Mouse (Mus musculus) CH12.LX (cell line): Measurements from ENCODE around the gene Tnfaip6. TPM values are rescaled to one million over a fixed set of nuclear protein-coding genes. Genes with fewer than 3 reads are reported as not detected.
A peak's percentile ranks its signal among the peaks of the same experiment; 100 is the strongest.

Experiments used
- DNase-seq: peaks from one replicate; pipeline ENCODE4 v3.0.0-alpha.2; 2013; ENCODE audit errors: extremely low read depth
- H3K27ac ChIP-seq: 2 replicates; pipeline ENCODE4 v1.5.1; 2012; ENCODE audit warnings: low read depth, mild to moderate bottlenecking, control low read depth, moderate library complexity; ENCODE audit not compliant: insufficient read depth
- H3K27me3 ChIP-seq: replicated peaks from 2 replicates; pipeline ENCODE3; 2012; ENCODE audit warnings: inconsistent platforms
- H3K36me3 ChIP-seq, 2 experiments: replicated peaks in 1 of 2; 2 replicates each; pipeline versions ENCODE3 to v1.6.1; 2012; ENCODE audit warnings: inconsistent platforms in 1 of 2, low read length in 1 of 2, mild to moderate bottlenecking in 1 of 2, mixed read lengths in 1 of 2, moderate library complexity in 1 of 2; ENCODE audit not compliant: control insufficient read depth in 1 of 2, insufficient read depth in 1 of 2
- H3K4me1 ChIP-seq, 2 experiments: 2 replicates each; pipeline ENCODE4 v1.6.1; 2012; ENCODE audit warnings: inconsistent platforms in 1 of 2, moderate library complexity in 1 of 2; ENCODE audit not compliant: insufficient read depth in 2 of 2, control insufficient read depth in 1 of 2
- H3K4me2 ChIP-seq: 2 replicates; pipeline ENCODE4 v1.6.1; 2012; ENCODE audit warnings: low read depth, mild to moderate bottlenecking, control low read depth; ENCODE audit not compliant: poor library complexity, insufficient read depth, severe bottlenecking
- H3K4me3 ChIP-seq, 3 experiments: fragments of 150-350 bp in 1 of 3; sonication (generic) in 1 of 3; replicated peaks in 1 of 3; 2 replicates each; pipeline versions ENCODE3 to v1.5.1; 2011 to 2012; ENCODE audit warnings: low read depth in 2 of 3, low read length in 2 of 3, mild to moderate bottlenecking in 2 of 3, moderate library complexity in 2 of 3, control low read depth in 1 of 3, improper control_type of control experiment in 1 of 3, inconsistent platforms in 1 of 3, mixed read lengths in 1 of 3; ENCODE audit not compliant: poor library complexity in 1 of 3
- H3K79me2 ChIP-seq: replicated peaks from 2 replicates; pipeline ENCODE4 v1.6.1; 2012; ENCODE audit warnings: mild to moderate bottlenecking, moderate library complexity; ENCODE audit not compliant: control insufficient read depth, poor library complexity, insufficient read depth, severe bottlenecking; ENCODE audit errors: extremely low read depth
- H3K9ac ChIP-seq: 2 replicates; pipeline ENCODE4 v1.6.1; 2012; ENCODE audit warnings: low read depth, mild to moderate bottlenecking, control low read depth, moderate library complexity; ENCODE audit not compliant: insufficient read depth
- H3K9me3 ChIP-seq: replicated peaks from 2 replicates; pipeline ENCODE3; 2012; ENCODE audit warnings: low read length, inconsistent platforms, mixed read lengths
- BHLHE40 ChIP-seq: IDR thresholded peaks from 2 replicates; pipeline ENCODE4 v1.6.1; 2011; ENCODE audit warnings: mild to moderate bottlenecking, low read depth, low read length, improper control_type of control experiment
- CHD2 ChIP-seq: IDR thresholded peaks from 2 replicates; pipeline ENCODE4 v1.6.1; 2011; ENCODE audit warnings: low read length, improper control_type of control experiment
- CTCF ChIP-seq, 2 experiments: IDR thresholded peaks in 1 of 2; conservative IDR thresholded peaks in 1 of 2; 2 replicates each; pipeline ENCODE4 v1.5.1; 2011 to 2012; ENCODE audit warnings: low read depth in 2 of 2, low read length in 2 of 2, improper control_type of control experiment in 1 of 2, inconsistent platforms in 1 of 2, mild to moderate bottlenecking in 1 of 2, moderate library complexity in 1 of 2
- E2F4 ChIP-seq: IDR thresholded peaks from 2 replicates; pipeline ENCODE4 v1.6.1; 2011; ENCODE audit warnings: low read depth, low read length, improper control_type of control experiment; ENCODE audit not compliant: insufficient replicate concordance
- EP300 ChIP-seq: IDR thresholded peaks from 2 replicates; pipeline ENCODE4 v1.6.1; 2011; ENCODE audit warnings: low read length, improper control_type of control experiment
- GABPA ChIP-seq: IDR thresholded peaks from 2 replicates; pipeline ENCODE4 v1.6.1; 2012; ENCODE audit warnings: low read depth, low read length, improper control_type of control experiment, inconsistent platforms; ENCODE audit not compliant: insufficient replicate concordance
- HCFC1 ChIP-seq: IDR thresholded peaks from 2 replicates; pipeline ENCODE4 v1.6.1; 2012; ENCODE audit warnings: low read depth, mild to moderate bottlenecking, inconsistent platforms, low read length, improper control_type of control experiment
- IRF4 ChIP-seq: IDR thresholded peaks from 2 replicates; pipeline ENCODE4 v1.6.1; 2014; ENCODE audit warnings: low read depth, mild to moderate bottlenecking, inconsistent platforms, low read length, improper control_type of control experiment
- JUN ChIP-seq: IDR thresholded peaks from 2 replicates; pipeline ENCODE4 v1.6.1; 2011; ENCODE audit warnings: low read depth, mild to moderate bottlenecking, low read length, improper control_type of control experiment, moderate library complexity; ENCODE audit not compliant: insufficient read depth
- JUND ChIP-seq: conservative IDR thresholded peaks from 2 replicates; pipeline ENCODE4 v1.6.1; 2011; ENCODE audit warnings: low read depth, low read length, improper control_type of control experiment
- MAX ChIP-seq: IDR thresholded peaks from 2 replicates; pipeline ENCODE4 v1.6.1; 2011; ENCODE audit warnings: low read length, improper control_type of control experiment
- MAZ ChIP-seq: IDR thresholded peaks from 2 replicates; pipeline ENCODE4 v1.6.1; 2012; ENCODE audit warnings: low read depth, mild to moderate bottlenecking, inconsistent platforms, low read length, improper control_type of control experiment, moderate library complexity
- NELFE ChIP-seq: IDR thresholded peaks from 2 replicates; pipeline ENCODE4 v1.6.1; 2011; ENCODE audit warnings: low read depth, low read length, improper control_type of control experiment
- POLR2A ChIP-seq: IDR thresholded peaks from 2 replicates; pipeline ENCODE4 v1.6.1; 2011; ENCODE audit warnings: low read depth, mild to moderate bottlenecking, improper control_type of control experiment, low read length
- RCOR1 ChIP-seq: conservative IDR thresholded peaks from 2 replicates; pipeline ENCODE4 v1.6.1; 2012; ENCODE audit warnings: low read depth, mild to moderate bottlenecking, inconsistent platforms, low read length, improper control_type of control experiment
- SIN3A ChIP-seq: IDR thresholded peaks from 2 replicates; pipeline ENCODE4 v1.6.1; 2012; ENCODE audit warnings: low read length, improper control_type of control experiment, inconsistent platforms
- USF1 ChIP-seq: IDR thresholded peaks from 2 replicates; pipeline ENCODE4 v1.6.1; 2014; ENCODE audit warnings: low read depth, mild to moderate bottlenecking, inconsistent platforms, low read length, improper control_type of control experiment
- USF2 ChIP-seq: conservative IDR thresholded peaks from 2 replicates; pipeline ENCODE4 v1.6.1; 2011; ENCODE audit warnings: low read depth, low read length, improper control_type of control experiment
- ZMIZ1 ChIP-seq: IDR thresholded peaks from 2 replicates; pipeline ENCODE4 v1.6.1; 2012; ENCODE audit warnings: low read depth, mild to moderate bottlenecking, inconsistent platforms, low read length, improper control_type of control experiment
- dilution Hi-C: fragments of 300-500 bp; cut with MboI; formaldehyde crosslinking; loops from 2 replicates; pipeline ENCODE4 v1.14.3; 2020; ENCODE audit warnings: low sequenced_read_pairs; ENCODE audit not compliant: extremely low pct_unique_long_range_greater_than_20kb, extremely low pct_ligation_motif_present
- in situ Hi-C: fragments of 300-500 bp; cut with MboI; formaldehyde crosslinking; loops from 3 replicates; pipeline ENCODE4 v1.14.3; 2019; ENCODE audit warnings: low sequenced_read_pairs, low pct_ligation_motif_present, low pct_unique_long_range_greater_than_20kb, mixed read lengths
- polyA plus RNA-seq: library from polyadenylated mRNA; unstranded; fragments of >175 nt; gene quantifications from 2 replicates; pipeline ENCODE4 v1.2.1, GENCODE M21; 2012; ENCODE audit warnings: low read depth; ENCODE audit not compliant: insufficient read length
- total RNA-seq, 2 experiments: library from RNA; depleted of rRNA; stranded (reverse); fragments of 300-350 nt in 1 of 2; fragments of >200 nt in 1 of 2; gene quantifications; 2 replicates each; pipeline ENCODE4 v1.2.3; 2012 to 2014

The Tnfaip6 gene
- total and polyA plus RNA-seq, 3 experiments, result 0.13 to 0.59 (median 0.34) TPM

GRCm38 (mm10) chr2:52036929-52037595 is 747 bp upstream of the Tnfaip6 start:
- no peak overlapping the region for H3K27ac ChIP-seq
- DNase-seq, result no peak
- no peak for TF ChIP-seq HCFC1
- no peak for TF ChIP-seq JUN
- TF ChIP-seq NELFE, result no peak
- no peak for TF ChIP-seq EP300
- TF ChIP-seq MAX, result no peak
- TF ChIP-seq POLR2A, result no peak
- no peak for TF ChIP-seq CHD2
- no peak for TF ChIP-seq CTCF (conservative IDR thresholded peaks at IDR 0.05 in 1 of 2, IDR thresholded peaks at IDR 0.05 in 1 of 2; ENCODE audit: low read depth in 2 of 2, low read length in 2 of 2)
- TF ChIP-seq BHLHE40, result no peak
- no peak for TF ChIP-seq ZMIZ1
- no peak for TF ChIP-seq E2F4
- TF ChIP-seq JUND, result no peak
- no peak for TF ChIP-seq MAZ
- no peak for TF ChIP-seq USF1
- TF ChIP-seq USF2, result no peak
- TF ChIP-seq RCOR1, result no peak
- no peak for TF ChIP-seq IRF4
- no peak for TF ChIP-seq GABPA
- H3K4me2 ChIP-seq, result peak overlapping the region; percentile 58; the same call in 1 of the 2 replicates
- peaks cover 3% of the 10 kb centered on the region for H3K9me3 ChIP-seq
- no peaks in the 10 kb centered on the region for H3K27me3 ChIP-seq
- dilution Hi-C loops (no loop called here), in situ Hi-C loops (no loop called here)
- H3K36me3 ChIP-seq, result no peaks in the 10 kb centered on the region
- H3K4me1 ChIP-seq, result no peaks in the 10 kb centered on the region
- no peak overlapping the region for H3K4me3 ChIP-seq
- no peaks in the 10 kb centered on the region for H3K79me2 ChIP-seq
- no peak overlapping the region for H3K9ac ChIP-seq

- dilution Hi-C loops, result no loop called here
- Histone ChIP-seq H3K27ac (no peak overlapping the region), H3K27me3 (no peaks in the 10 kb centered on the region), H3K9ac (no peak overlapping the region; the same call in 1 of the 2 replicates), H3K4me3 (peak overlapping the region in 1 of 3 experiments; percentile 18), H3K79me2 (no peaks in the 10 kb centered on the region), H3K9me3 (no peaks in the 10 kb centered on the region), H3K36me3 (no peaks in the 10 kb centered on the region), H3K4me1 (peaks cover 0 to 2% of the 10 kb centered on the region in 2 experiments; a peak in 1 of 4 replicates), H3K4me2 (peak overlapping the region; percentile 39)
- in situ Hi-C loops, result no loop called here
- TF ChIP-seq SIN3A, result 0 out of 2 replicates have a peak, but pooled peaks have one; percentile 12
- no peak for TF ChIP-seq IRF4
- DNase-seq, result no peak
Observed at GRCm38 (mm10) chr2:52038558-52038957, 749 bp downstream of the Tnfaip6 start.
